Mouse (Mus musculus) forebrain, embryonic 12.5 days (tissue): Measurements from ENCODE around the gene Fam78a. TPM values are rescaled to one million over a fixed set of nuclear protein-coding genes. Genes with fewer than 3 reads are reported as not detected.

ENCODE experiments used
- ATAC-seq: fragments of 200-750 bp; cut with Nextera tagmentation; 2 replicates; pipeline ENCODE4 v1.8.0; 2017; ENCODE audit warnings: moderate TSS enrichment; ENCODE audit not compliant: low FRiP score
- H3K27ac ChIP-seq: fragments of 300-500 bp; sonication (generic); 2 replicates; pipeline ENCODE4 v1.5.1; 2016; ENCODE audit warnings: mild to moderate bottlenecking
- H3K27me3 ChIP-seq: fragments of 300-500 bp; sonication (generic); 2 replicates; pipeline ENCODE4 v1.6.1; 2016; ENCODE audit warnings: mild to moderate bottlenecking
- H3K36me3 ChIP-seq: fragments of 300-500 bp; sonication (generic); replicated peaks from 2 replicates; pipeline ENCODE4 v1.6.1; 2016; ENCODE audit warnings: mild to moderate bottlenecking
- H3K4me1 ChIP-seq: fragments of 300-500 bp; sonication (generic); 2 replicates; pipeline ENCODE4 v1.6.1; 2016
- H3K4me2 ChIP-seq: fragments of 300-500 bp; sonication (generic); 2 replicates; pipeline ENCODE4 v1.6.1; 2016; ENCODE audit warnings: mild to moderate bottlenecking, moderate library complexity
- H3K4me3 ChIP-seq: fragments of 300-500 bp; sonication (generic); replicated peaks from 2 replicates; pipeline ENCODE4 v1.5.1; 2016; ENCODE audit warnings: mild to moderate bottlenecking
- H3K9ac ChIP-seq: fragments of 300-500 bp; sonication (generic); 2 replicates; pipeline ENCODE4 v1.6.1; 2016; ENCODE audit warnings: mild to moderate bottlenecking
- H3K9me3 ChIP-seq: fragments of 300-500 bp; sonication (generic); 2 replicates; pipeline ENCODE4 v1.6.1; 2016
- WGBS: fragments of 180-500 bp; shearing (Covaris S2); methylation state at CpG from one replicate; pipeline ENCODE4 v1.1.7; 2016; 5-methylcytosine and 5-hydroxymethylcytosine counted together
- polyA plus RNA-seq: library from polyadenylated mRNA; unstranded; fragments of >200 nt; fragmentation: Nextera tagmentation; extraction: Ambion mirVana; gene quantifications from 2 replicates; pipeline ENCODE4 v1.2.1, GENCODE M21; 2016

Gene Fam78a
- polyA plus RNA-seq, 1 experiment from 2014 or later = 0.88 TPM

- H3K27me3 ChIP-seq = peaks cover 26% of the 10 kb centered on the region
- H3K4me3 ChIP-seq = no peak overlapping the region
- no peaks in the 10 kb centered on the region for H3K36me3 ChIP-seq
- H3K9me3 ChIP-seq = no peaks in the 10 kb centered on the region
- 91% methylated on average over 7 of the region's 7 CpGs for WGBS
- peaks cover 13% of the 10 kb centered on the region for H3K4me1 ChIP-seq
- H3K4me2 ChIP-seq = no peak overlapping the region
- no peak for ATAC-seq
- no peak overlapping the region; the same call in 1 of the 2 replicates for H3K27ac ChIP-seq
- H3K9ac ChIP-seq = no peak overlapping the region
These were observed 9.5 kb upstream of the Fam78a start for GRCm38 (mm10) chr2:32094001-32094707.

DNA sequence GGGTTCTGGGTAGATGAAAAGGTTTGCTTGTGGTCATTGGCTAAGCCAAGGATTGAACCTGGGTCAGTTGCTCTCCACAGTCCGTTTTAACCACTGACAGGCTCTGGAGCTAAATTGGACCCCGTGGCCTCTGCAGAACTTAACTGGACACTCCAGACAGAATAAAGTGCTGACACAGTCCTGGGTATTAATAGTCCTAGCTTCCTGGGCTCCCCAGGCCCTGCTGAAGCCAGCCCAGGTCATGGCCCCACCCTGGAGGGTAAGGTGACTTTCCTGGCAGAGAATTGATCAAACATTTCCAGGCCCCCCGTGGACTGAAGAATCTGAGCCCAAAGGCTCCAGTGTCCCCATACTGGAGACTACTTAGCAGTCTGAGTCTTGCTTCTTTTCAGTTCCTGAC, 7.3 kb upstream of the Fam78a start:
- no peak overlapping the region for H3K9ac ChIP-seq
- no peaks in the 10 kb centered on the region for H3K9me3 ChIP-seq
- no peak overlapping the region for H3K4me2 ChIP-seq
- peaks cover 20% of the 10 kb centered on the region for H3K4me1 ChIP-seq
- H3K4me3 ChIP-seq = no peak overlapping the region
- 72% methylated on average over 3 of the region's 3 CpGs for WGBS
- no peak for ATAC-seq
- no peak overlapping the region for H3K27ac ChIP-seq
- no peaks in the 10 kb centered on the region for H3K36me3 ChIP-seq
- peaks cover 48% of the 10 kb centered on the region for H3K27me3 ChIP-seq

GRCm38 (mm10) chr2:32090145-32090544, 5.5 kb upstream of the Fam78a start:
- no peaks in the 10 kb centered on the region for H3K9me3 ChIP-seq
- H3K9ac ChIP-seq = no peak overlapping the region
- no peak for ATAC-seq
- H3K4me2 ChIP-seq = no peak overlapping the region
- peaks cover 66% of the 10 kb centered on the region for H3K27me3 ChIP-seq
- no peak overlapping the region for H3K27ac ChIP-seq
- H3K4me3 ChIP-seq = no peak overlapping the region
- no peaks in the 10 kb centered on the region for H3K36me3 ChIP-seq
- peaks cover 7% of the 10 kb centered on the region for H3K4me1 ChIP-seq
- 67% methylated on average over 2 of the region's 2 CpGs for WGBS

DNA sequence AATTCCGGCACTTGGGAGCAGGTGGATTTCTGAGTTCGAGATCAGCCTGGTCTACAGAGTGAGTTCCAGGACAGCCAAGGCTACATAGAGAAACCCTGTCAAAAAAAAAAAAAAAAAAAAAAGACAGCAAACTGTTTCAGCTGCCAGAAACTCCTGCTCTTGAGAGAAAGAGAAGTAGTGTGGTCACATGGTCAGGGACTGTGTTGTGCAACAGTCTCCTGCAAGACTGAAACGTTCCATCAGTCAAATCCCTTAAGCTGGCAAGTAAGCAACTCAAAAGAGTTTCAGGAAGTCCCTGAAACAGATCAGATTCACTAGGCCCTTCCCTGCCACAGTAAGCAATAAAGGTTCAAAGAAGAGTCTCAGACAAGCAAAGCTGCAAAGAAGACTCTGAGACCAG, 4.9 kb upstream of the Fam78a start:
- no peak for ATAC-seq
- 71% methylated on average over 3 of the region's 3 CpGs for WGBS
- H3K27me3 ChIP-seq = peaks cover 71% of the 10 kb centered on the region

DNA sequence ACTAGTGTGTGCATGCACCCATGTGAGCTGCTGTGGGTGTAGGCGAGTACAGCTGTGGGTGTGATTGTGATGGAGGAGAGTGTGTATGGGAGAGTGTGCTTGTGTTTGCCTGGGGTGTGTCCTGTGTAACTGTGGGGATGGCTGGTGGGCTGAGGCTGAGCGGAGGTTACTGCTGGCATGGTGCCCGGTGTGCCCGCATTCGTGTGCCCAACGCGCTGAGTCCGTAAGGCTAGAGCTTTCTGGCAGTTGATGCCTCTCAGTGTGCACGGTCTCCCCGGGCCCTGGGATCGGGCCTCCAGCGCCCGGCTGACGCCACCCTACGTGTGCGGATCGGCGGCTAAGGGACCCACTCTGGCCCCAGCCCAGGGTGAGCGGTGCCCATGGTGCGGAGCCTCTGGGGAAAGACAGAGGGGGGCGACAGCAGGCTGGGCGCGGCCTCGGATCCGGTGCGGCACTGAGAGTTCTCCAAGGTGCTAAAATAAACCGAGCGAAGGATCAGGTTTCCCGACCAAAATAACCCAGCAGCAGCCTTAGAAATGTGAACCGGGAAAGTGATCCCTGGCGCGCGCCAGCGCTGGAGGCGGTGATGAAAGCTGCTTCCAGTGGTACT, 3.8 kb upstream of the Fam78a start:
- no peak for ATAC-seq
- Histone ChIP-seq H3K4me2 (peak overlapping the region; percentile 44), H3K36me3 (no peaks in the 10 kb centered on the region), H3K9me3 (no peaks in the 10 kb centered on the region), H3K27ac (no peak overlapping the region), H3K9ac (peak overlapping the region; percentile 17; the same call in 1 of the 2 replicates), H3K4me1 (peaks cover 17% of the 10 kb centered on the region), H3K4me3 (peak overlapping the region; percentile 19), H3K27me3 (peaks cover 83% of the 10 kb centered on the region)
- 9% methylated on average over 35 of the region's 35 CpGs for WGBS

More for the DNA sequence above, 4.9 kb upstream of the Fam78a start:
- H3K9me3 ChIP-seq = no peaks in the 10 kb centered on the region
- no peak overlapping the region for H3K4me2 ChIP-seq
- no peak overlapping the region for H3K27ac ChIP-seq
- no peak overlapping the region for H3K4me3 ChIP-seq
- H3K4me1 ChIP-seq = peaks cover 7% of the 10 kb centered on the region
- no peak overlapping the region for H3K9ac ChIP-seq
- H3K36me3 ChIP-seq = no peaks in the 10 kb centered on the region

GRCm38 (mm10) chr2:32087606-32088005, 2.9 kb upstream of the Fam78a start:
- Histone ChIP-seq H3K9me3 (no peaks in the 10 kb centered on the region), H3K4me1 (peaks cover 23% of the 10 kb centered on the region), H3K4me2 (no peak overlapping the region), H3K36me3 (no peaks in the 10 kb centered on the region), H3K27me3 (peaks cover 91% of the 10 kb centered on the region), H3K4me3 (no peak overlapping the region), H3K9ac (no peak overlapping the region), H3K27ac (no peak overlapping the region)
- 60% methylated on average over 4 of the region's 4 CpGs for WGBS
- ATAC-seq = no peak

- no peak for ATAC-seq
- Histone ChIP-seq H3K27ac (no peak overlapping the region), H3K4me3 (no peak overlapping the region), H3K27me3 (peaks cover 95% of the 10 kb centered on the region), H3K9ac (no peak overlapping the region), H3K4me1 (peaks cover 23% of the 10 kb centered on the region), H3K4me2 (no peak overlapping the region), H3K9me3 (no peaks in the 10 kb centered on the region), H3K36me3 (no peaks in the 10 kb centered on the region)
- 77% methylated on average over 2 of the region's 2 CpGs for WGBS
These were observed 574 bp upstream of the Fam78a start for GRCm38 (mm10) chr2:32085231-32085630.

GRCm38 (mm10) chr2:32084872-32085199, 179 bp upstream of the Fam78a start:
- Histone ChIP-seq H3K27me3 (peaks cover 92% of the 10 kb centered on the region), H3K4me2 (peak overlapping the region; percentile 98), H3K36me3 (no peaks in the 10 kb centered on the region), H3K9ac (no peak overlapping the region), H3K27ac (no peak overlapping the region), H3K4me3 (peak overlapping the region; percentile 63), H3K9me3 (no peaks in the 10 kb centered on the region), H3K4me1 (peaks cover 23% of the 10 kb centered on the region)
- WGBS = 14% methylated on average over 2 of the region's 2 CpGs
- ATAC-seq = peak; percentile 44

DNA sequence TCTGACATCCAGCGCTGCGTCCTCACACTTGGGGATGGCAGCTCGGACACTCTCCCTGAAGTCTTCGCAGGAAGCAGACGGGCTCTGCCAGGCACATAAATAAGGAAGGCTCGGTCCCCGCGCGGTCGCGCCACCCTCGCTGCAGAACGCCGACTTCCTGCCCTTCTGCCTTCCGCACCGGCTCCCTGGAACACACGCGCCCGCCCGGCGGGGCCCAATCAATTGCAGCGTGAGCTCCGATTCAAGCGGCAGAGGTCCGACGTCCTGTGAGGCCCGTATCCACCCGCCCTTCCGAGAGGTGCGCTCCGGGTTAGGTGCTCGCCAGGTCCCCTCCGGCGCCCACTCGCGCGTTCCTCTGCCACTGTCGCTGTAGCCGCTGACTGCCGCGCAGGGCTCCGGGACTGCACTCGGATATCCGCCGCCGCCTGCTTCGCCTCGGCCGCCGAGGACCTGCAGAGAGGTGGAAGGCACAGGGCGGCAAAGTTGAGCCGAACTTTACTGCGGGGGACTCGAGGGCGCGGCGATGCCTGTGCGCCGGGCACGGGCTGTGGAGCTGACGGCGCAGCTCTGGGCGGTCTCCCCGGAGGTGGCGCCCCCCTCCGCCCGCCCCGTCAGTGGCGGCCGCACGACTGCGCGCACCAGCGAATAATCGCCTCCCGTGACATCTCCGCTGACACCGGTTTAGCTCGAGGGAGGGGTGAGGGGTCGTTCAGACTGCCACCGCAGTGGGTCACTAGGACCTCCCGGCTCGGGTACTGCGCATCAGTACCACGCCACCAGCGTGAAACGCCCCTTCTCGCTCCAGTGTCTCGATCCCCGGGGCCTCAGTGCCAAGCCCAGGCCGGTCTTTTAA, 1.3 kb downstream of the Fam78a start:
- H3K27me3 ChIP-seq = peaks cover 79% of the 10 kb centered on the region
- ATAC-seq = no peak
- H3K9me3 ChIP-seq = no peaks in the 10 kb centered on the region
- no peaks in the 10 kb centered on the region for H3K36me3 ChIP-seq
- no peak overlapping the region for H3K27ac ChIP-seq
- H3K4me1 ChIP-seq = peaks cover 18% of the 10 kb centered on the region
- peak overlapping the region; percentile 98 for H3K4me2 ChIP-seq
- peak overlapping the region; percentile 61 for H3K9ac ChIP-seq
- WGBS = under 1% methylated on average over 85 of the region's 91 CpGs
- peak overlapping the region; percentile 63 for H3K4me3 ChIP-seq

DNA sequence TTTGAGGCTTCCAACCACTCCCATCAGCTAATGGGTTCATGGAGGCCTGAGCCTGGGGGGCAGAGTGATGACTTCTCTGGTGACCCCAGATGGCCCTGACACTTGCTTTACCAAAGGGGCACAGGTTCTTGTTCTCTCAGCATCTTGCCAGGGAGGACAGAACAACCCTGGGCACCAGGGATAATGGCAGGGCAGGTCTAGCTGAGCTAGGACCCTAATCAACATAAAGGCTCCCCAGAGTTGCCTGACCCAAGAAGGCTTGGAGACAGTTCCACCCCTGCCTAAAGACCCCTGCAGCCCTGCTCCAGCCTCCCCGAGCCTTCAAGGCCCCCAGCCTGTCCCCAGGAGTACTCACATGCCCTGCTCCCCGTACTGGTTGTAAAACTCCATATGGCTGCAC, 2.4 kb downstream of the Fam78a start:
- Histone ChIP-seq H3K4me1 (peaks cover 16% of the 10 kb centered on the region), H3K27me3 (peaks cover 68% of the 10 kb centered on the region), H3K27ac (no peak overlapping the region), H3K9ac (no peak overlapping the region), H3K4me2 (peak overlapping the region; percentile 98; the same call in 1 of the 2 replicates), H3K4me3 (peak overlapping the region; percentile 63; the same call in 1 of the 2 replicates), H3K36me3 (no peaks in the 10 kb centered on the region), H3K9me3 (no peaks in the 10 kb centered on the region)
- ATAC-seq = no peak
- WGBS = 46% methylated on average over 2 of the region's 2 CpGs

DNA sequence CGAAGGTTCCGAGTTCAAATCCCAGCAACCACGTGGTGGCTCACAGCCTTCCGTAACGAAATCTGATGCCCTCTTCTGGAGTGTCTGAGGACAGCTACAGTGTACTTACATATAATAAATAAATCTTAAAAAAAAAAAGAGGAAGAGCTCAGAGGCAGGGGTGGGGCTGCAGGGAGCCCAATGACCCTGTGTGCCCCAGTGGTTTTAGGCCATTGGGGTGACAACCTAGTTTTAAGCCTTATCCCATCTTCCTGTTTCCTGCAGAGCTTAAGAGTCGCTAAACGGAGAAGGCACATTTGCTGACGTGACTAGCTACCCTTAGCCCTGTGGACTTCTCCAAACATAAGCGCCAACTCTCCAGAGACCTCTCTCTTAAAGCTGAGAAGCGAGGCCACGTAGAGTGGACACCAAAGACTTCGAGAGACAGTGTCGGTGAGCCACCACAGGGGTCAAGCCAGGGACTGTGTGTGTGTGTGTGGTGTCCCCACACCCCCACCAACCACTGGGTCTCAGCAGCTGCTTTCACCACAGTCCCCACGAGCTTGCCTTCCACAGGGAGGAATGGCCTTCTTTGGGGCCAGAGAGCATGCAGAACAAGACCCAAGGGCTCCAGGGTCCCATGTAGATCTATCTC, 3.2 kb downstream of the Fam78a start:
- 85% methylated on average over 14 of the region's 14 CpGs for WGBS
- H3K36me3 ChIP-seq = no peaks in the 10 kb centered on the region
- no peaks in the 10 kb centered on the region for H3K9me3 ChIP-seq
- H3K27ac ChIP-seq = no peak overlapping the region
- no peak overlapping the region for H3K4me3 ChIP-seq
- H3K4me1 ChIP-seq = peaks cover 16% of the 10 kb centered on the region
- H3K27me3 ChIP-seq = peaks cover 59% of the 10 kb centered on the region
- H3K4me2 ChIP-seq = 0 out of 2 replicates have a peak overlapping the region, but pooled peaks have one; percentile 6
- ATAC-seq = no peak
- no peak overlapping the region for H3K9ac ChIP-seq

DNA sequence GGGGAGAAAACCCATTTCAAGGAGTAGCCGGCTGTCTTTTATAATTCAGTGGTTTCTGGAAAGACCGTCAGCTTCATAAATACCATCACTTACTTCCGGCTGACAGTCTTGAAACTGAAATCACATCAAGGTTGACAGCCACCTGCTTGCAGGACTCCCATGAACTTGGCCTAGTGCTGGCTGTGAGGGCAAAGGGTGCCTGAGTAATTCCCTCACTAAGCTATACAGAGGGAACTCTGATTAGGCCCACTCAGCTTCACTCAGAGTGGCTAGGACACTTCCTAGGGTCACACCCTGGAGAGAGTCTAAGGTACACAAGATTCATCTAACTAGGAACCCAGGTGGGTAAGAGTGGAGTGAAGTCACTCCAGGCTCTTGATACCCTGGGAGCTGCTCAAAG, 4.0 kb downstream of the Fam78a start:
- Histone ChIP-seq H3K4me3 (no peak overlapping the region), H3K9me3 (no peaks in the 10 kb centered on the region), H3K36me3 (no peaks in the 10 kb centered on the region), H3K4me1 (peaks cover 16% of the 10 kb centered on the region), H3K27ac (no peak overlapping the region; the same call in 1 of the 2 replicates), H3K4me2 (no peak overlapping the region), H3K27me3 (peaks cover 52% of the 10 kb centered on the region), H3K9ac (no peak overlapping the region)
- ATAC-seq = no peak
- 85% methylated on average over 3 of the region's 3 CpGs for WGBS
